Mouse (Mus musculus) ovary, postnatal 14 days (tissue): ENCODE results near the gene Tsks.

ENCODE experiments used
- DNase-seq: peaks from one replicate; pipeline ENCODE4 v3.0.0; 2022; ENCODE audit warnings: low spot score

The Tsks gene

GRCm38 (mm10) chr7:44942904-44943303 lies at the start of gene Tsks:
TSS of gene Tsks (plus strand) at chr7:44943204.
- DNase-seq: no peak

GRCm38 (mm10) chr7:44894175-44894574 lies 48.8 kb upstream of the Tsks start:
- no peak for DNase-seq

- no peak for DNase-seq
Measured at GRCm38 (mm10) chr7:44895206-44895592, 47.8 kb upstream of the Tsks start.

GRCm38 (mm10) chr7:44895593-44896434 lies 47.2 kb upstream of the Tsks start, which contains the start of gene Fuz:
TSS of gene Fuz (plus strand) at chr7:44896079.
- DNase-seq: peak; percentile 76

GRCm38 (mm10) chr7:44896499-44896898 lies 46.5 kb upstream of the Tsks start:
- DNase-seq: no peak

GRCm38 (mm10) chr7:44898607-44899006 lies 44.4 kb upstream of the Tsks start:
- no peak for DNase-seq

- no peak for DNase-seq
Measured at GRCm38 (mm10) chr7:44900632-44901031, 42.4 kb upstream of the Tsks start.

GRCm38 (mm10) chr7:44901230-44901722 lies 41.7 kb upstream of the Tsks start:
- DNase-seq: no peak

GRCm38 (mm10) chr7:44905430-44905829 lies 37.6 kb upstream of the Tsks start:
- no peak for DNase-seq

GRCm38 (mm10) chr7:44908706-44909476 lies 34.1 kb upstream of the Tsks start:
- no peak for DNase-seq

GRCm38 (mm10) chr7:44914396-44914795 lies 28.6 kb upstream of the Tsks start:
- DNase-seq: no peak

GRCm38 (mm10) chr7:44915314-44915713 lies 27.7 kb upstream of the Tsks start:
- DNase-seq: no peak

GRCm38 (mm10) chr7:44916191-44916590 lies 26.8 kb upstream of the Tsks start:
- DNase-seq: no peak

GRCm38 (mm10) chr7:44916881-44917280 lies 26.1 kb upstream of the Tsks start:
- no peak for DNase-seq

- no peak for DNase-seq
Measured at GRCm38 (mm10) chr7:44918219-44918618, 24.8 kb upstream of the Tsks start.

- DNase-seq: no peak
Measured at GRCm38 (mm10) chr7:44919127-44919526, 23.9 kb upstream of the Tsks start.

GRCm38 (mm10) chr7:44922530-44922929 lies 20.5 kb upstream of the Tsks start:
- DNase-seq: no peak

GRCm38 (mm10) chr7:44925468-44925867 lies 17.5 kb upstream of the Tsks start:
- no peak for DNase-seq

- DNase-seq: no peak
Measured at GRCm38 (mm10) chr7:44928570-44928969, 14.4 kb upstream of the Tsks start.

- DNase-seq: peak; percentile 97
Measured at GRCm38 (mm10) chr7:44929204-44930151, 13.5 kb upstream of the Tsks start, which contains the start of gene Ap2a1. TSS of gene Ap2a1 (minus strand) at chr7:44929496.

- no peak for DNase-seq
Measured at GRCm38 (mm10) chr7:44938680-44939079, 4.3 kb upstream of the Tsks start.

- DNase-seq: no peak
Measured at GRCm38 (mm10) chr7:44949922-44950321, 6.9 kb downstream of the Tsks start.
